Mouse (Mus musculus) 416B (cell line): ENCODE data around the gene Pcsk7.

Source experiments
- DNase-seq: peaks from one replicate; pipeline ENCODE4 v3.0.0; 2011; ENCODE audit warnings: low read depth

Gene Pcsk7

DNA sequence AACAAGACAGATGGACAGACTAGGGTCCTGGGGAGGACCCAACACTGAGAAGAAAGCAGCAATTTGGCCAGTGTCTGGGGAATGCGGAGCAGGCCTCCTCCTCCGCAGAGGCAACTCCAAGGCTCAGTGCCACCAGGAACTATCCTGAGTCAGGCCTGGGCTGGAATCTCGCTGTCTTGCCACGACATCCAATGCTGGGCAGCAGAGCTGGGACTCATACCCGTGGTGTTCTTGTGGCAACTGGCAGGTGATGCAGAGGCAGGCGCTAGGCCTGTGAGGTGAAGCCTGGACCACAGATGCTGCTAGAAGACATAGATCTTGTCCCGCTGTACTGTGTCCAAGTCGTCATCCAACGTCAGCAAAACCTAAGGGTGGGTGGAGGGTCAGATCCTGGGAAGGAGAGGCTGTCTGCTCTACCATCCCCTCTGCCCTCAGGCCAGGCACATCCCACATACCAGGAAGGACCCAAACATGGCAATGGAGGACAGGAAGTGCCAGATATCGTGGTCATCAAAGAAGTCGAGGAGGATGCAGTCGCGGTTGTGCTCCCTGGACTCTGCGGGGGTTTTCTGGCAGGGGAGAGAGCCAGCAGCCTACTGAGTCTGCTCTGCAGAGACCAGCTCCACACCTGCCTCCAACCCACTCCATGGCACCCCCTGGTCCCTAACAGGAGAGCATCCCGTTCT lies 32.8 kb downstream of the Pcsk7 start:
- DNase-seq = no peak

DNA sequence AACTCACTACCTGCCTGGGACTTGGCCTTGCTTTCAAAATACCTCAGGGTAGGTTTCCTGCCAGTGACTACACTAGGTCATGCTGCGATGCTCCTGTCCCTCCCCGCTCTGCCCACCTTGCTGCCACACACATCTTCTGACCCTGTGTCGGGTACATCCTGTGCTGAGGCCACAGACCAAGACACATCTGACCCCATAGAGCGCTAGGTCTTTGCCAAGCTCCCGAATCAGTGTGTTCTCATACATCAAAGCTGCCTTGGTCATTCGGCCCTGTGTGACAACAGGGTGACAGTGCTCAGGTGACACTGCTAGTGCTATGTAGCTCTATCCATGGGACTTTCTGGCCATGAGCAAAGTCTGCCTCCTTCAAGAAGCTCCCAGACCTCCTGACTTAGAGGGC lies 33.5 kb downstream of the Pcsk7 start:
- DNase-seq = no peak

DNA sequence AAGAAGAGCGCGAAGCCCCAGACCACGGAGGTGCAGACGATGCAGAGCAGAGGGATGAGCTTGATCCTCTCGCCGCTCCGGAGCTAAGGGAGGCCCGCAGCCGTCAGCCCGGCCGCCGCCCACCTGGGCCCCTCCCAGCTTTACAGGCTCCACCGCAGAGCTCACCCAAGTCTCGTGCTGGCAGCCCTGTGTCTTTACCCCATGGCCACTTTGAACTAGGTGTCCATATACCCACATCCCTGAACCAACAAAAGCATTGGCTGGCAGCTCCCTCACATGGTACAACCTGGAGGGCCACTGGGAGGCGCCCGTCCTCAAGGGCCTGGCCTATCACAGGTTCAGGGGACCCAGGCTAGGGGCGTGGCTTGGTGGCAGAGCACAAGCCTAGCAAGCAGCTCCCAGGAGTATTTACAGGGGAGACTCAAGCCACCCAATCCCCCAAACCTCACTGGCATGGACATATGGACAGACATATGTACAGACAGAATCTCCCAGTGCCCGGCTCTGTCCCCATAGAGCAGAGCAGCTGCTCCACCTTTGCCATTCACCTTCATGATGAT lies 35.1 kb downstream of the Pcsk7 start:
- peak; percentile 9 for DNase-seq

DNA sequence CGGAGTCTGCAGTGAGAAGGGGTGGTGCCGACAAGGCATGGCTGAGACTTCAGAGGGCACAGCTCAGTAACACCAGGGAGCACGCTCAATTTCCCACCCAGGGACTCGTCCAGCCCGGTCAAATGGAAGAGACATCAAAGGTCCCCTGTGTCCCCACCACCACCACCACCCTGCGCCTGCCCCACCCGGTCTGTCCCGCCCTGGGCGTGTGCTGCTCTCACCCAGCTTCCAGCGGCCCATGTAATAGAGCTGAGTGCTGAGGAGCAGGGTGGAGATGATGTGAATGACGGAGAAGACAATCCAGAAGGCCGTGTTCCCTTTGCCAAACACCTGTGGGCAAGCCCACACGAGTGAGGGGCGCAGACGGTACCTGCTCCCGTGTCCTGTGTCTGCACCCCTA lies 36.2 kb downstream of the Pcsk7 start:
- DNase-seq = no peak

DNA sequence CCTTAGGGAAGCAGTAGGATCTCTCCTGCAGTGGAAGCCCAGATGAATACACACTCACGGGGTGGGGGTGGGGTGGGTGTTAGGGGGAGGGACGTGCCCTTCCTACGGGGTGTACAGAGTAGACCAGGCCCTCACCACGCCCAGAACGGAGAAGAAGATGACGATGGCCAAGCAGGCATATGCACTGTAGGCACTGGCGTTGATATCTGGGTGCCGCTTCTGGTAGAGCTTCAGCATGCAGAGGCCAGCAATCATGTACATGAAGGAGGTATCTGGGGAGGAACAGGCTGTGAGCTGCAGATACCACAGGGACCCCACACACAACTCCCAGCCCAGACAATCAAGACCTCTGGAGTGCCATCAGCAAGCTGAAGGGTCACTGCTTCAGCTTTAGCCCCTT lies 36.6 kb downstream of the Pcsk7 start:
- DNase-seq = no peak

DNA sequence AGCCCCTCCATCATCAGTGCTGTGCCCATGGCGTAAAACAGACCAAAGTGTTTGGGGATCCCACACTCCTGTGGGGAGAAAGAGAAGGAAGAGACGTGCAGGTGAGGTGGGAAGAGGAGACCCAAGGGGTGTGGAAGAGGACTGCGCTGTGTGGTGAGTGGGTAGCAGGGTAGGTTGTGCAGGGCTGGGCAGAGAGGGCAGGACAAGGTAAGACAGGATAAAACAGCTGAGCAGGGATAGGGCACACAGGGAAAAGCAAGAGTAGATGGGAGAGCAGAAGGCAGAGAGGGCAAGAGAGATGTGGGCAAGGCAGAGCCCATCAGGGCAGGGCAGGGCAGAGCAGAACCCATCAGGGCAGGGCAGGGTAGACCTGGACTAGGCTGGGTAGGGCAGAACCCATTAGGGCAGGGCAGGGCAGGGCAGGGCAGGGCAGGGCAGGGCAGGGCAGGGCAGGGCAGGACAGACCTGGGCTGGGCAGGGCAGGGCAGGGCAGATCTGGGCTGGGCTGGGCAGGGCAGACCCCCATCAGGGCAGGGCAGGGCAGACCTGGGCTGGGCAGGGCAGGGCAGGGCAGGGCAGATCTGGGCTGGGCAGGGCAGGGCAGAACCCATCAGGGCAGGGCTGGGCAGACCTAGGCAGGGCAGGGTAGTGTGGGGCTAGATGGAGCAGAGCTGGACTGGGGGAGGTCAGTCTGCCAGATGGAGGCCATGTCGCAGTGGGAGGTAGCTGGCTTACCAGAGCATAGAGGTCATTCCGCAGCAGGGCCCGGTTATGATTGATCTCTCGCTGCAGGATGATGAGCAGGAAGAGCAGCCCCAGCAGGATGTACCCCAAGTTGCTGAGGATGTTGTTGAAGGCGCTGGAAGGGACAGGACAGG lies 37.6 kb downstream of the Pcsk7 start:
- DNase-seq = no peak

DNA sequence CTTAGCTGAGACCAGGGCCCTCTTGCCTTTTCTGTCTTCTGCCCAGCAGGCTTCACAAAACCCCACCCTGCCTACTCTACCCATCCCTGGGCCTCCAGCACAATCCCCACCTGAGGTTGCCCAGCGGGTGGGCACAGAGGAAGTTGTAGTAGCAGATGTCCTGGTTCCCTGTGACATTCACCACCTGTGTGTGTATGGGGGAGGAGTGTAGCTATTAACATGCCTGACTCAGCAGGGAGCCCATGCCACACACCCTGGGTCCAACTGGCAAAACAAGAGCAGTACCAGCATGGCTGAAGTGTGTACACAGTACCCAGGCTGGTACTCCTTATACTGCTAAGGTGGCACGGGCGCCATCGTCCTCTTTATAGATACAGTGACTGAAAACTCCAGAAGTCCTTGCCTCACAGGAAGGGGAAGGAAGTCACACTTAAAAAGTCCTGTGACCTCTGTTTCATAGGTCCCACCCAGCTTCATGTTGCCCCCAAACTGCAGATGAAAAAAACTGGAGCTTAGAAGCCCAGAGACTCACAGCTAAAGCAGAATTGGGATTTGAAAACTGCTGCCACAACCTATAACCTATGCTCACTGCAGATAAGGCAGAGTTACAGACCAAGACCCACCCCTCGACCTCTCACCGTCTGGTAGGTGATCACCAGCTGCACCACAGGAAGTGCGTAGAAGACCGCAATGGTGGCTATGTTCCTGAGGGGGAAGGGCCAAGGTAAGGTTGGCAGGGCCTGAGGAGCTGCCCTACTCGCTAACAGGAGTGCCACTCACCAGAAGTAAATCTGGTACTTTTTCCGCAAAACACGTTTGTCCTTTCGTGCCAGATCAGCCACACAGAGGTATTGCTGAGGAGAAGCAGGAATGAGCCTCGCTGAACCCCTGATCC lies 38.5 kb downstream of the Pcsk7 start:
- DNase-seq = peak; percentile 46

DNA sequence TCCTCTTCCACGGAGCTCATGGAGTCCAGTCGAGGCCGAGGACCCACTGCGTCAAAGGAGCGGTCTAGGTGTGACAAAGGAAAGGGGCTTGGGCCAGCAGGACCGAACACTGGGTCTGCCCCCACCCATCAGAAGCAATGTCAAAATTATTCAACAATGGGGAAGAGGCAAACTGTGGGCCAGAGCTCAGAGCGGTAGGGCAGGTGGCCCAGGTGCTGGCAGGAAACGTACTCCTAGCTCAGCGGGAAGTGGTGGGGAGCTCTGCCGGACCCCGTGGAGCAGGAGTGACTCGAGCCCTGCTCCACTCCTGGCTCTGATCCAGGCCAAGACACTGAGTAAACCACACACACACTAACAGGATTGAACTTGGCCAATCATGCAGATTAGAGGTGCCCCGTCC lies 39.4 kb downstream of the Pcsk7 start:
- peak; percentile 33 for DNase-seq

DNA sequence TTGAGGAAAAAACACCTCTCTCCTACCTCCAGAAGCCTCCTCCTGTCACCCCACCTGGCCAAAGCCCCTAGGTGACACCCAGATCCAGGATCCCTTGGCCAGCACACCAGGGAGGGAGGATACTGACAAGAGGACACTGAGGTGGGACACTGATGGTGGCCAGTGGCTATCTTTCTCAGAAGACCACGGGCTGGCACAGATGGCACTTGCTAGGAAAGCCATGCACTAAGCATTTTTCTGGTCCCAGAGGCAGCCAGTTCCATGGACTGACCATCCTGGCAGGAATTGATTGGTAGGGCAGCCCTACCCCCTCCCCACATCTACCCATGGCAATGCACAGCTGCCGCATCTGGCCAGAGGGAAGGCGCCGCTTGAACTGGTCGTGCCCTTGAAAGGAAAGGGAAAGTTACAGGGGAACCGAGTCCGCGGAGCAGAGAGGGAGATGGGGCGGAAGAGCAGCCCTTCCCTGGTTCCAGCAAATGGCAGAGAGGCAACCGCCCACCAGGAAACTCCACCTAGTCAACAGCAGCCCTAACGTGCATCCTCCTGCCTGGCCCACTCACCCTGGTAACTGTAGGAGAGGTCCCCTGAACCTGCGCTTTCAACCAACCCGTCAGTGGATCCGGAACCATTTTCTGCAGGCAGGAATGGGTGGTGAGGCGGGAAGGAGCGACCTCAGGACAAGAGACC lies 40.0 kb downstream of the Pcsk7 start:
- no peak for DNase-seq

DNA sequence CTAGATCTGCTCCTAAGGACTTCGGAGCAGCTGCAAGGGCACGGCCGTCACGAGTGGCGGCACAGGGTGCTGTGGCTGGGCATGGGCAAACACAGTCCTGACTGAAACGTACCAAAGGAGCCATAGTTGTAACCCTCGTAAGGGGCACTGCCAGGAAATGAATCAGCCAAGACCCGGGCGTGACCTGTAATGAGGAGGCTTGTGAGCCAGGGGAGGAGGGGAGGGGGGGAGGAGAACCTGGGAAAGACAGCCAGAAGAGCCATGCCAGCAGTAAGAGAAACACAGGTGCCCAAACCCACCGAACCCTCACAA lies 40.5 kb downstream of the Pcsk7 start:
- peak; percentile 33 for DNase-seq

DNA sequence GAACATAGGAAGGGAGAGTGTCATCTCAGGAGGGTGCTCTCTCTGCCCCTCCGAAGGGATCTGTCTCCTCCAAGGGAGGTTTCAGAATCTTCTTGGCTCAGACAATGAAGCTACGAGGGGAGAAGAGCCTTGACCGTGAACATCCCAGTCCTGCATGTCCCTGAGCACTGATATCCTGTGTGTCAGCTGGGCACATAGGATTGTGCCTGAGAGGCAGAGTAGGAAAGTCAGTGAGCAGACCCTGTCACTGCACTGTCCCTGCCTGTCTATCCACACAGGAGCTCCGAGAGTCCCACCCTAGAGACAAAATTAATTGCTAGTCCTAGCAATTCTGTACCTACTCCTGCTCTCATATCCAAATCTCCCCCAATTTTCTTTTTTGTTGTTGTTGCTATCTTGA lies 45.8 kb downstream of the Pcsk7 start:
- DNase-seq = no peak

DNA sequence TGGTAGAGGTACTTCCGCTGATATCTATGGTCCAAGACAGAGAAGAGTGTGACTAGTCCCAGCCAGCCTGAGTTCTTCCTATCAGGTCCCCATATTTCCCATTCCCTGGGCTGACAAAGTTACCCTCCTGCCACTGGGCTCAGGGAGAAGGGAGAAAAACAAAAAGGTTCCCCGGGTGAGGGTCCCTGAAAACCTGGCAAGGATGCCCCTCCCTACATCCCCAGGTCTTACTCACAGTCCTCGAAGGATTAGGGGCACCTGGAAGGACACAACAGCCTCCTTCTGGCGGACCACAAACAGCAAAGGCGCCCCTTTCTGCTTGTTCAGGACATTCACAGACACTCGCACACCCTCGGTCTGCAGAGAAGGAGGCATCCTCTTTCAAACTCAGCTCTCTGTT lies 46.6 kb downstream of the Pcsk7 start:
- no peak for DNase-seq

DNA sequence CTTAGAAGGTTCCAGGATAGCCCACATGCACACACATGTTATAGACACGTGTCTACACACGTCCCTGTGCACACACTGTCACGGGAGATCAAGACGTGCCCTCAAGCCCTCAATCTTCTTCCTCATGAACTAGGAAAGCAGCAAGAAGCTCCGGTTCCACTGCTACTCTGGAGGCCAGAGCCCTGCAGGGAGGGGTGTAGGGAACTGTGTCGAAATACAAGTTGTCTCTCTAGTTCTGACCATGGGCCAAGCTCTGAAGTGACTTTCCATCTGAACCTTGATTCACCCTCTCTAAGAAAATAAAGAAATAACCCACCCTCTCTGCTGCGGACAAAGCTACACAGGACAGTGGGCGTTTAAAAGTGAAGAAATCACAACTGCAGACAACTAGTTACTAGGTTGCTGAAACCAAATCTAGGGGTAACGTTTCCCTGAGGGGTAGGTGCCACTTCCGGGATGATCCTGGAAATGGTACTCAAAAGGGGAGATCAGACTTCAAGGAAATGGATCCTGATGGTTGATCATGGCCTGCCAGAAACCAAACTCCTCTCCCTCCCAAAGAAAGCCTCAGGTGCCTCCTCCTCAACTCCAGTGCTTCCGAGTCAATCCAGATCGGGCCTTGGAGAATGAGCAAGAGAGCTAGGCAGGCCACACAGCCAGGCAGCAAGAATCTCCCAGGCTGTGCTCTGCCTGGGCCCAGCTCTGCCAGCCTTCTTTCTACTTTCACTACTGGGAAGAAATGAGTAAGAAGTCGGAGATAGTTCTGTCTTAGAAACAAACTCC lies 47.4 kb downstream of the Pcsk7 start:
- peak; percentile 44 for DNase-seq

DNA sequence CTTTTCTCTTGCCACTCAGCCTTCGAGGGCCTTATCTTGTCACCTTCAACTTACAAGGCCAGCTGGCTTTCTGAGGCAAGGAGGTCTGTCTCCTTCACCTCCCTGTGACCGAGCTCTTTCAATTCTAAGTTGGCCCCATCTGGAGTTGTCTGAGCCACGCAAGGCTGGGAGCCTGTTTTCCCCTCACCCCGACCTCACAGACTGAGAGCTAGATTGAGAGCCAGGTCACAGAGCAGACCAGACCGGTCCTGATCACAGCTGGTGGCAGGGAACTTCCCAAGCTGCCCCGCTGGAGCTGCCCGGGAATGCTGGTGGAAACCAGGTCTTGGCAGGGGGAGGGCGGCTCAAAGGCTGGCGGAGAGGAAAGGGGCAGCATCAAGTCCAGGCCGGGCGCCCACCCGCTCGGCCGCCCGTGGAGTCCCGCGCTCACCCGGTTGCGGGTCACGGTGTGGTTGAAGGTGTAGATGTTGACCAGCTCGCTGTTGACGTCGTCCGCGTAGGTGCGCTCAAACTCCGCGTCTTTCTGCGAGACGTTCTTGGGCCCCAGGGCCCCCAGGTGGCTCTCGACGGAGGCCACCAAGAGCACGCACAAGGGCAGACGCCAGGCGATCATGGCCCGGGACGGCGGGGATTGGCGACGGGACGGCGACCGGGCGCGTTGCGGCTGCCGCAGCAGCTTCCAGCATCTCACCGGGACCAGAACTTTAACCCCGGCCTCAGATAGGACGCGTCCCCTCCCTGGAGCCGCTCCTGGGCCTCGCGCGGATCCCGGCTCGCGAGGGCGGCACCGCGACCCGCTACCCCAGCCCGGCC lies 48.2 kb downstream of the Pcsk7 start:
- DNase-seq = peak; percentile 61

DNA sequence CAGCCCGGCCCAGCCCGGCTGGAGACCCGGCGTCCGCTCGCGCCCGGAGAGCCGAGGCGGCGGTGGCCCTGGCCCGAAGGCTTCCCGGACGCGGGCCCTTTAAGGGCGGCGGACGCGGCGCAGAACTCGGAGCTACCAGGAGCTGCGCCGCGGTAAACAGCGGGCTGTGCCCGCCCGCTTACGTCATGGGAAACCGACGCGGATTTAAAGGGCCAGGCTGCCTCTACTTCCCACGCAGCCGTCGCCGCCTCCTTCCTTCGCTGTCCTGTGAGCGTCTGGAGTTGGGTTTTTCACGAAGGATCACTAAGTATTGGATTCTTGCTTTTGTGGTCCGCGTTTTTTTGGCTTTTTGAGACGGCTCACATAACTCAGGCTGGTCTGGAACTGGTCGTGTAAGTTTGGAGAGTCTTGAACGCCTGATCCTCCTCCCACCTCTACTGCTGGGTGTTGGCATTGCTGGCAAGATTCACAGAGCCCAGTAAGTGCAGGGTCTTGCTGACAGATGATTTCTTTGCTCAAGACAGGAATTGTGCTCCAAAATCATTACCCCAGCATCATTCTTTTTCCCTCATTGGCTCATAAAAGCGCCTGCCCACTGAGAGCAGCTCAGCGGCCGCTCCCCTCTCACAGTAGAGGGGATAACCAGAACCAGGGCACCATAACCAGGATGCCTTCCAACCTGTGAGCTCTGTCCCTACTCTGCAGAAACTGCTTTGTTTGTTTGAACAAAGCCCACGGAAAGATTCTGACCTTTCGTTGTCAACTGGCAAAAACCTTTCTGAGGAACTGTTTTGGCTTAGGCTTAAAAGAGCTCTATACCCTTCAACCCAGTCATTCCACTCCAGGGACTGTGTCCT lies 49.0 kb downstream of the Pcsk7 start, which contains the start of gene Sidt2:
Gene Sidt2 (minus strand): TSS at position 152 of the 857 bp plus-strand sequence.
- DNase-seq = peak; percentile 87

DNA sequence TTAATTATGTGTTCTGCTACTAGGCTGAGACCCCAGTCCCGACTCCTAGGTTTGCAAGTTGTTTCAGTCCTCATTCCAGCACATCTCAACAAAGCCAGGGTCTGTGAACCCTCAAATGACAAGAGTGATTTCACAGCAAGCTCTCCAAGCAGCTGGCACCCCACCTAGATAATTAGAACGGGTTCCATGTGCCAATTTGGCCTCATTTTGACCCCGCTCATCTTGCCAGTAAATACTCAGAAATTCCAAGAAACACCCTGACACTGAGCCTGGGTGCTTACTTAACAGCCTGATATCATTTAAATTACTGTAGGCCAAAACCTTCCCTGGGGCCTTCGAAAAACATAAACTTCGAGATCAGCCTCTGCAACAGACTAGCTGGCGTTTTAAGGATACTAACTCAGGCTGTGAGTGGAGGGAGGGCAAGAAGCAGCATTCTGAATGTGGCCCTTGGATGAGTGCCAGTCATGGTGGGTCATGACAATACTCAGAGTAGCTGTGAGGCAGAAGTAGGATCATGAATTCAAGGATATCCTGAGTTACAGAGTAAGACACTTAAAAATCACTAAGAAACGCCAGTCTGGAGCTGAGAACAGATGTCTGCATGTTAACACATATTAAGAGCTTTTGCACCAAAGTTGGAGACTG lies 51.9 kb downstream of the Pcsk7 start:
- DNase-seq = no peak

DNA sequence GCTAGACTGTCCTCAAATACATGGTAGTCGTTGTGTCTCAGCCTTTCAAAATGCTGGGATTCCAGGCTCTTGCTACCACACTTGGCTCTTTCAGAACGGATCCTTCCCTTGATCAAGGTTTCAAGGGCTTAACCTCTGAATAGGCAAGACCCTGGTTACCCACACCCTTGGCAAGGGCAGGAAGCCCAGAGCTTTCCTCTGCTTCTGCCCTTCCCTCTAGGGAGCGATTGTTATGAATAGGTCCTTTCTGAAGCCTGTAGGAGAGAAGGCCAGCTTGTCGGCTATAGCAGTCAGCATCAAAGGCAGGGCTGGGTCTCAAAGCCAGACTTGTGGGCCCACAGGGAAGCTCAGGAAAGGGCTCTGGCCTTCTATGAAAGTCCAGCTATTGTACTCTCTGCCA lies 52.6 kb downstream of the Pcsk7 start:
- DNase-seq = no peak

DNA sequence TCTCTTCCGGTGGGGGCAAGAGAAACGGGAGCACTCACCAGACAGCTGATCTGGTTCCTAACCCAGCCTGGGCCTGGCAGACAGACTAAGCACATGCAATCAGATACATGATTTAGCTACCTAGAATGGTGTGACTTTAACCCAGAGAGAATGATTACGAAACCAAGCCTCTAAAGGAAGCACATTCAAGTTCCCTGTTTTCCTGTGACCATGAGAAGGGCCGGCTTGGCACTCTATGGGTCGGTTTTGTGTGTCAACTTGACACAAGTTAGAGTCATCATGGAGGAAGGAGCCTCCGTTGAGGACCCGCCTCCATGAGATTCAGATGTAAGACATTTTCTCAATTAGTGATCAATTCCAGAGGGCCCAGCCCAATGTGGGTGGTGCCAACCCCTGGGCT lies 53.4 kb downstream of the Pcsk7 start:
- peak; percentile 92 for DNase-seq

DNA sequence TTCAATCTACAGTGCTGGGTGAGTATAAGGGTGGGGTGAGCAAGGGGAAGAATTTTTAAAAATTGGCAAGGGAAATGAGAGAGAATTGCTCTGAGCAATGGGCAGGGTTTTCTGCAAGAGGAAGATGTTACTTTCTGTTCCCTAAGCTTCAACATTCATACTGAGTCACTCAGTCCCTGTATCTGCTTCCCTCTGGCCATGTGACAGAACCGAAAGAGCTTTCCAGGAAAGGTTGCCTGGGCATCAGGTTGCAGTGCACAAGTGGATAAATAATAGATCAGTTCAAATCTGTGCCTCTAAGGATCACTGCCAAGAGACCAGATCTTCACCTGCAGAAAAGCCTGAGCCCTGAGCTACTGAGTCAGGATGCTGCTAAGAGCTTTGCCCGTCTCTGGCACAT lies 55.6 kb downstream of the Pcsk7 start:
- peak; percentile 32 for DNase-seq
